Mouse (Mus musculus) stomach, embryonic 16.5 days (tissue): ENCODE results near the gene Pipox. TPM values are rescaled to one million over a fixed set of nuclear protein-coding genes. Genes with fewer than 3 reads are reported as not detected.

Experiments
- ATAC-seq: fragments of 200-750 bp; cut with Nextera tagmentation; 2 replicates; pipeline ENCODE4 v1.8.0; 2017; ENCODE audit warnings: moderate number of reproducible peaks, moderate TSS enrichment; ENCODE audit not compliant: insufficient read depth, low FRiP score
- H3K27ac ChIP-seq: fragments of 300-500 bp; sonication (generic); 2 replicates; pipeline ENCODE4 v1.5.1; 2014; ENCODE audit warnings: low read length
- H3K27me3 ChIP-seq: fragments of 300-500 bp; sonication (generic); 2 replicates; pipeline ENCODE4 v1.6.1; 2014; ENCODE audit warnings: low read length, control low read depth, mixed read lengths; ENCODE audit not compliant: control insufficient read depth, insufficient read depth
- H3K36me3 ChIP-seq: fragments of 300-500 bp; sonication (generic); 2 replicates; pipeline ENCODE4 v1.6.1; 2014; ENCODE audit warnings: low read length; ENCODE audit not compliant: control insufficient read depth, insufficient read depth
- H3K4me1 ChIP-seq: fragments of 300-500 bp; sonication (generic); 2 replicates; pipeline ENCODE4 v1.6.1; 2014; ENCODE audit warnings: low read length, control low read depth, mixed read lengths; ENCODE audit not compliant: control insufficient read depth, insufficient read depth
- H3K4me2 ChIP-seq: fragments of 300-500 bp; sonication (generic); 2 replicates; pipeline ENCODE4 v1.6.1; 2014; ENCODE audit warnings: low read depth, low read length, mixed read lengths
- H3K4me3 ChIP-seq: fragments of 300-500 bp; sonication (generic); replicated peaks from 2 replicates; pipeline ENCODE4 v1.5.1; 2014; ENCODE audit warnings: mild to moderate bottlenecking, low read length
- H3K9ac ChIP-seq: fragments of 300-500 bp; sonication (generic); 2 replicates; pipeline ENCODE4 v1.6.1; 2014; ENCODE audit warnings: low read length
- H3K9me3 ChIP-seq: fragments of 300-500 bp; sonication (generic); replicated peaks from 2 replicates; pipeline ENCODE4 v1.6.1; 2016; ENCODE audit warnings: low read length, control low read depth; ENCODE audit not compliant: control insufficient read depth
- WGBS: fragments of 180-500 bp; shearing (Covaris S2); extraction: QIAGEN DNeasy Blood & Tissue Kit; methylation state at CpG from one replicate; pipeline ENCODE4 v1.1.7; 2014; 5-methylcytosine and 5-hydroxymethylcytosine counted together
- polyA plus RNA-seq: library from polyadenylated mRNA; unstranded; fragments of >200 nt; fragmentation: Nextera tagmentation; extraction: Ambion mirVana; gene quantifications from 2 replicates; pipeline ENCODE4 v1.2.1, GENCODE M21; 2015

Pipox gene
- polyA plus RNA-seq, 1 experiment from 2014 or later, result 20.8 TPM

DNA sequence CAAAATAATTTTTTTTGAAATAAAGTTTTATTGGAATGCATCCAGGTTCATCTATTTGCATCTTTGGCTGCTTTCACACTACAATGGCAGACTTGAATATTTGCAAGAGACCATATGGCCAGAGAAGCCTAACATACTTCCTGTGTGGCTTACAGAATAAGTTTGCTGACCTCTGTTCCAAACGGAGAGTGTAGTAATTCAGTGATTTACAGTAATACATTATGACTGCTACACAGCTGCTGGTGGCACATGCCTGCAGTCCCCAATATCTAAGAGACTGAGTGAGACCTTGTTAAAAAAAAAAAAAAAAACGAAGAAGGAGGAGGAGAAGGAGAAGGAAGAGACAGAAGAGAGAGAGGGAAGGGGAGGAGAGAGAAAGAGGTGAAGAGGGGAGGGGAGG lies 4.4 kb downstream of the Pipox start:
- ATAC-seq, result no peak
- peaks cover 35% of the 10 kb centered on the region for H3K4me1 ChIP-seq
- H3K27me3 ChIP-seq, result no peaks in the 10 kb centered on the region
- no peak overlapping the region for H3K9ac ChIP-seq
- H3K36me3 ChIP-seq, result no peaks in the 10 kb centered on the region
- 52% methylated on average over 2 of the region's 2 CpGs for WGBS
- H3K4me3 ChIP-seq, result no peak overlapping the region
- H3K9me3 ChIP-seq, result no peaks in the 10 kb centered on the region
- no peak overlapping the region for H3K27ac ChIP-seq
- no peak overlapping the region for H3K4me2 ChIP-seq

DNA sequence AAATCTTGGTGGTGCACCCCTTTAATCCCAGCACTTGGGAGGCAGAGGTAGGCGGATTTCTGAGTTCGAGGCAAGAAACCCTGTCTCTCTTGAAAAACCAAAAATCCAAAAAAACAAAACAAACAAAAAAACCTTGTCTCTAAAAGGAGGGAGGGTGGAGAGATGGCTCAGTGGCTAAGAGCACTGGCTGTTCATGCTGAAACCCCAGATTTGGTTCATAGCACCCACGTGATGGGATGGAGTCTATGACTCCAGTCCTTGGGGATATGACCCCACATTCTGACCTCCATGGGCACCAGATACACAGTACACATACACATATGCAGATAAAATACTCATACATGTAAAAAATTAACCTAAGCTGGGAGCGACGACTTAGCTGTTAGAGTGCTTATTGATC lies 5.0 kb downstream of the Pipox start:
- Histone ChIP-seq H3K36me3 (no peaks in the 10 kb centered on the region), H3K27ac (no peak overlapping the region), H3K4me1 (peaks cover 32% of the 10 kb centered on the region), H3K4me3 (no peak overlapping the region), H3K9ac (no peak overlapping the region), H3K4me2 (no peak overlapping the region), H3K9me3 (no peaks in the 10 kb centered on the region), H3K27me3 (no peaks in the 10 kb centered on the region)
- WGBS, result 78% methylated on average over 5 of the region's 5 CpGs
- no peak for ATAC-seq

DNA sequence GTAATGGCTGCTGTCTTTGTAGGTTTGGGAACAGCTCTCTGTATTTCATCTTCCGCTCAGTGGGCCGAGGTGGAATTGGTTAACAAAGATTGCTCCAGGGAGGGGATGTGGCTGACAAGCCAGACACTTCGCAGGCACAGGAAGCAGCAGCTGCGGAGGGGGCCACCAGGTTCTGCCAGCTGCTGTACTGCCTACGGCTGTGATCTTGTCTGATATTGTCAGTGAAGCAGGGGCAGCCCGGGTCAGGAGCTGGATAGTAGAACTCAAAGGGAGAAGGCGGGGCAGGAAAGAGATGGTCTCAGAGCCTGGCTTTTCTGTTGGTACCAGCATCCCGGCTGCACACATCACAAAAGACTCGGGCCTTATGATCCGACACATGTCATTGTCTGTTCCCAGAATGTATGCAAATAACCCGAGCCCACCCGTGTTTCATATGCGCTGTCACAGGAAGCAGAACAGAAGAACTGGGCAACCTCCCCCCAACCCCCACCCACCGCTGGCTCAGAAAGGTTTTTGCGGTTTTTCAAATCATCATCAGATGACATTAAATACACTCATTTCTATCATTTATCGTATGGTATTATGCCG lies 6.4 kb downstream of the Pipox start:
- 37% methylated on average over 17 of the region's 17 CpGs for WGBS
- no peak overlapping the region for H3K4me2 ChIP-seq
- no peak overlapping the region for H3K27ac ChIP-seq
- no peak overlapping the region; the same call in 1 of the 2 replicates for H3K9ac ChIP-seq
- no peak for ATAC-seq
- no peaks in the 10 kb centered on the region for H3K36me3 ChIP-seq
- peaks cover 23% of the 10 kb centered on the region for H3K4me1 ChIP-seq
- no peak overlapping the region for H3K4me3 ChIP-seq
- no peaks in the 10 kb centered on the region for H3K27me3 ChIP-seq
- H3K9me3 ChIP-seq, result no peaks in the 10 kb centered on the region

DNA sequence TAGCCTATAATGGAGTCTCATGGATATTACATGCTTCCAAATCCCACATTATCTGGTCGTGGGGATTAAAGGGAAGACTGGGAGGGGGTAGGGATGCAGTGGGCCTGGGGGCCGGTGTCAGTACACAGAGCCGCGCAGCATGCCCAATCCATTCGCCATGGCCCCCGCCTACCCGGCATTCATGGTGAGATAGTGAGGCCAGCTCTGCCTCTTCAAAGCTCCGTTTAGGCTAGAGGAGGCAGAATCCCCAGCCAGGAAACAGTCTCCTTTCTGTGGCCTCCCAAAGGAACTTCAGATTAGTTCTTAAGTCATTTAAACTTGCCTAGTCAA lies 8.7 kb downstream of the Pipox start:
- no peak for ATAC-seq
- Histone ChIP-seq H3K4me1 (peaks cover 23% of the 10 kb centered on the region), H3K36me3 (no peaks in the 10 kb centered on the region), H3K9me3 (no peaks in the 10 kb centered on the region), H3K27me3 (no peaks in the 10 kb centered on the region), H3K4me2 (no peak overlapping the region), H3K4me3 (no peak overlapping the region), H3K27ac (no peak overlapping the region), H3K9ac (no peak overlapping the region; the same call in 1 of the 2 replicates)
- WGBS, result 56% methylated on average over 8 of the region's 8 CpGs

DNA sequence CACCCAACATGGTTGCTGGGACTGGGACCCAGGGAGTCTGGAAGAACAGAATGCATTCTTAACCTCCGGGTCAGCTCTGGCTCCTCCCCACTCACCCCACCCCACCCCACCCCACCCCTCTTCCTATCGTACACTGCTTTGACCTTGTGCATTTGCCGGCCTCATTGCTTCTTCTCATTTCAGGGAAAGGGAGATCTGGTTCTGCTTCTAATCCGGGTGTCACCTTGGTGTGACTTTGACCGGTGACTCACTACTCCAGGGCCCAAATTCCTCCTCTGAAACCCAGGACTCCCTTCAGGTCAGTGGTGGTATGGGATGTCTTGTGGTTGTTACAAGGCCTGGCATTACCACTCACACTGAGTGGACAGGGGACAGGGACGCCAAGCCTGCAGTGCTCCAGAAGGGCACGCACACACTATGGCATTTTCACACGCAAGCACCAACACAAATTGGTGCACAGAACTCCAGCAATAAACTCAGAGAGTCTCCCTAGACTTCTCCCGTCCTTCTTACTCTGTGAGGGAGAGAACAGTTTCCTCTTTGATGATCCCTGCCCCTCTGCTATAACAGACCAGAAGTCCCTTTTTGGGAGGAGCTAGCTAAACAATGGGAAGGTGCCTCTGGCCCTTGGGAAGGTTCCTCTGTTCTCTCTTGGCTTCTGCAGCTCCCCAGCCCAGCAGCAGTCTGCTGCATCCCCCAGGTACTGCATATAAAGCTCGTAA lies 9.2 kb downstream of the Pipox start:
- H3K27ac ChIP-seq, result no peak overlapping the region
- H3K27me3 ChIP-seq, result no peaks in the 10 kb centered on the region
- no peaks in the 10 kb centered on the region for H3K36me3 ChIP-seq
- H3K4me2 ChIP-seq, result no peak overlapping the region
- H3K4me1 ChIP-seq, result peaks cover 23% of the 10 kb centered on the region
- no peak overlapping the region for H3K4me3 ChIP-seq
- no peak; the same call in 1 of the 2 replicates for ATAC-seq
- H3K9ac ChIP-seq, result no peak overlapping the region; the same call in 1 of the 2 replicates
- WGBS, result 46% methylated on average over 10 of the region's 10 CpGs
- no peaks in the 10 kb centered on the region for H3K9me3 ChIP-seq

GRCm38 (mm10) chr11:77876760-77877148 lies 17.1 kb downstream of the Pipox start:
- Histone ChIP-seq H3K27me3 (no peaks in the 10 kb centered on the region), H3K4me1 (peaks cover 18% of the 10 kb centered on the region), H3K9me3 (no peaks in the 10 kb centered on the region), H3K4me2 (no peak overlapping the region), H3K4me3 (no peak overlapping the region), H3K27ac (no peak overlapping the region), H3K9ac (no peak overlapping the region), H3K36me3 (no peaks in the 10 kb centered on the region)
- WGBS, result 46% methylated on average over 11 of the region's 11 CpGs
- no peak for ATAC-seq

DNA sequence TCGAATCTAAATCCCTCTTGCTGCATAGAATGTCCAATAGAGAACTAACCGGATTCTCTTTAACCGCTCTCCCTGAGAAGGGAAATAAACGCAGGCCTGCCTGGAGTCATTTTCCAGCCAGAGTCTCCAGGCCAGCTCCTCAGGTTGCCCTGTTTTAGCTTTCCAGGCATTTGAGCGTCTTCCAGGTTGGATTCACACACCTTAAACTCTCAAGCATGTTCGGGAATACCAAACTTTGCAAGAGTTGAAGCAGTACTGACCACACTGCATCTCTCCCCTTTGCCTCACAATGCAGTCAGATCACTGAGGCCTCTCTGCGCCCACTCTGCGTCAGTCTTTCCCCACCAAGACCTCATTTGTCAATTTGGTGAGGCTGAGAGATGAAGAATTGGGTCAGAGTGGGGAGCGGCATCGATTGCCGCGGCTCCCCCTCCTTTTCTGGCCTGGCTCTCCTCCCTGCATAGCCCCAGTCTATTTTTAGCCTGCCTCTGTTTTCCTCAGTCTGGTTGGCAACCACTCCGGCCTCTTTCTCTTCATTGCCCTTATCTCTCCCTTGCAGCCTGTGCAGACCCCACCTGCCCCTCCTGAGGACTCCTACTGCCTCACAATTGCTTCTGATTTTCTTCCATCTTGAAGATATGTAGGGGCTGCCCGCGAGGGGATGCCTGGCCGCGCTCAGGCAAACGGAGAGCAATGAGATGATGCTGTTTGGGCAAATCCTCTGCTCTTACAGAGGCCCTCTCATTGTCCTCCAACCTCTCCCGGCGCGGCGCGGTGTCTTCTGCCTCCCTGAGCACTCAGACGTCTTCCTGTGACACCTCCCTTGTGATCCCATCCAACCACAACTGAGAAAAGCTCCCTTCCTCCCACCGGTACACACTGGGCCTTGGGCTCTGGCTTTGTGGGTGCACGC lies 17.8 kb downstream of the Pipox start:
- WGBS, result 50% methylated on average over 26 of the region's 26 CpGs
- ATAC-seq, result no peak
- no peak overlapping the region for H3K9ac ChIP-seq

GRCm38 (mm10) chr11:77875269-77875668 lies 18.6 kb downstream of the Pipox start:
- Histone ChIP-seq H3K9me3 (no peaks in the 10 kb centered on the region), H3K27me3 (no peaks in the 10 kb centered on the region), H3K4me1 (peaks cover 18% of the 10 kb centered on the region), H3K9ac (no peak overlapping the region), H3K36me3 (no peaks in the 10 kb centered on the region), H3K27ac (no peak overlapping the region), H3K4me3 (no peak overlapping the region), H3K4me2 (no peak overlapping the region)
- ATAC-seq, result no peak
- WGBS, result 68% methylated on average over 5 of the region's 5 CpGs

More for the DNA sequence above, 17.8 kb downstream of the Pipox start:
- Histone ChIP-seq H3K4me3 (no peak overlapping the region), H3K36me3 (no peaks in the 10 kb centered on the region), H3K27me3 (no peaks in the 10 kb centered on the region), H3K4me2 (no peak overlapping the region), H3K27ac (peak overlapping the region; percentile 21; the same call in 1 of the 2 replicates), H3K4me1 (peaks cover 18% of the 10 kb centered on the region), H3K9me3 (no peaks in the 10 kb centered on the region)

- no peak overlapping the region for H3K9ac ChIP-seq
- no peaks in the 10 kb centered on the region for H3K27me3 ChIP-seq
- H3K9me3 ChIP-seq, result no peaks in the 10 kb centered on the region
- no peaks in the 10 kb centered on the region for H3K36me3 ChIP-seq
- H3K27ac ChIP-seq, result no peak overlapping the region
- WGBS, result 46% methylated on average over 6 of the region's 6 CpGs
- H3K4me1 ChIP-seq, result peaks cover 18% of the 10 kb centered on the region
- H3K4me2 ChIP-seq, result no peak overlapping the region
- no peak overlapping the region for H3K4me3 ChIP-seq
- ATAC-seq, result peak; percentile 39; the same call in 1 of the 2 replicates
Measured at GRCm38 (mm10) chr11:77874685-77875231, 19.1 kb downstream of the Pipox start.
